Mouse (Mus musculus) bone marrow macrophage, adult 2 months (primary cell): ENCODE data around the gene Plvap.

ENCODE experiments used
- CTCF ChIP-seq: IDR thresholded peaks from 2 replicates; pipeline ENCODE4 v1.5.1; 2012; ENCODE audit warnings: low read depth, mild to moderate bottlenecking, low read length, moderate library complexity
- POLR2A ChIP-seq: IDR thresholded peaks from 2 replicates; pipeline ENCODE4 v1.6.1; 2012; ENCODE audit warnings: mild to moderate bottlenecking, low read depth, low read length, borderline replicate concordance

DNA sequence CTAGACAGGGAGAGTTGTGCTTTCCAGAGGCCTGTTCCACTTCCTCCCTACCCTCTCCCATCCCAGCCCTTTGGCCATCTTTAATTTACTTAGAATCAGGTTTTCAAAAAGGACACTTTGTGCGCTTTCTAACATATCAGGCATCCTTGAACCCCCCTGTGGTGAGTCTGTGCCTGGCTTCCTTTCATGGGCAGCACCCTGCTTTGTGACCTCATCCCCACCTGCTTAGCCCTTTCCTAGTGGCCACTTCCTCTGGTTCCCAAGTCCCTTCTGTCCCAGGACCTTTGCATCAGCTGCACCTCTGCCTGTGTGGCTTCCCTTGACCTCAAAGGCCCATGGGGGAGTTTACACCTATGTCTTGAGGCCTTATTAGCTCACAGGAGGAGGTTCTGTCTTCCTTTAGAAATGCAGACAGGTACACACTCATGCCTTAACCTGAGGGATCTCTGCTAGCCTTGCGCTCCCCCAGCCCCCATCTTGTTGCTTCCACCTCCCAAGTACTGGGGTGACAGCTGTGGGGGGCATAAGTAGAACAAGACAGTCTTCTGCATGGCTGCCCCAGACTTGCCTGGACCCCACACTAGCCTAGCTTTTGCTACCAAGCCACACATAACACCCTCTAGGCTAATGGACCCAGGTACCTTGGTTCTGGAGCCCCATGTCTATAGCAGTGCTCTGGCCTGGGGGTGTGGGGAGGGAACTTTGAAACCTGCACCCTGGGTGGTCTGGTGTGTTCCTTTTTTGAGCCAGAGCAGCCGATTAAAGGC is 41.2 kb downstream of the Plvap start:
- TF ChIP-seq POLR2A (no peak), CTCF (no peak)
